Mouse (Mus musculus): ENCODE results near the gene Mrpl47.
"Not testable (repeated sequence)": the region's sequence is repeated elsewhere in the genome, so short reads cannot be mapped to it uniquely, and the experiment has no call there.

The Mrpl47 gene

DNA sequence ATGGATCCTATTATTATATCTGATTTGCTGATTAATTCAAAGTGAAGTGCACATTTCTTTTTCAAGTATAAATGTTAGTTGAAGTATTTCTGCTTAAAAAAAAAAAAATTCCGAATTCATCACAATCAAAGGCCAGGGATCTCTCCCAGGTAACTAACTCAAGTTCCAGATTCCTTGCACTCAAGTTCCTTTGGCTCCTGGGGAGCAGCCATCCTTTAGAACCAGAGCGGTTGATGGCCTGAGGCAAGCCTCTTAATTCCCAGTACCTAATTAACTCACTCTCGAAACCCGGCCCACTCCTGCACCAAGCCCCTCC lies 29.4 kb downstream of the Mrpl47 start:
- no peak for DNase-seq (ENCODE audit: low read depth, low spot score)

DNA sequence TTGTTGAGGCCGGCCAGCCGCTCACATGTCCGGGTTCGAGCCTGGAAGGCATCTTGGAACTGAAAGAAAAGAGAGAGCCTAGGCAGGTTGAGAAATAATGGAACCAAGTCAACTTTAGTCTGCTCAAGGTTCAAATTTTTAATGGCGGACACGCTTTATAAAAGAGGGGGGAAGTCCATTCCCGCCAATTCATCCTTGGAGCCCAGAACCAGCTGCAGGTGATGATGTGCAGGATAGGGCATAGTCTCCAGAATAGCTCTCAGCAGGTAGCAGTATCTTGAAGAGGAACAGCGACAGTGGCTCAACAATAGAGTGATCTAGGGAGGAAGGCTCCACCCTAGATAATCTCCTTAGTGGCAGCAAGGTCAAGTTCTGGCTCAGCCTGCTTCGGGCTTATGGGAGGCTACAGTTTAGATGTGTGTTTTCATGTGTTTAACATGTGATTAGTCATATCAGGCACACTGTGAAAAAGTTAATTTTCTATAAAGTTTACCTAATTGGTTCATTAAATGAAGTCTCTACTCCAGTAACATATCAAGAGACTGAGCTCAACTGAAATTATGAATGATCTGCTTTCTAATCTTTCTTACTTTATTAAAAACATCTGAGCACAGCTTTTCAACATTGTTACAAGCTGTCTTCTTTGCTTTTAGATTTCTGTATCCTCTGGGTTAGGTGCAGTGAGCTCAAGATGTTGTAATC lies 31.6 kb downstream of the Mrpl47 start, which contains the start of gene Actl6a:
Gene Actl6a, plus strand, starts transcription at position 652 of the 702 bp plus-strand sequence.
- DNase-seq (ENCODE audit: low read depth, low spot score): not testable (repeated sequence)

DNA sequence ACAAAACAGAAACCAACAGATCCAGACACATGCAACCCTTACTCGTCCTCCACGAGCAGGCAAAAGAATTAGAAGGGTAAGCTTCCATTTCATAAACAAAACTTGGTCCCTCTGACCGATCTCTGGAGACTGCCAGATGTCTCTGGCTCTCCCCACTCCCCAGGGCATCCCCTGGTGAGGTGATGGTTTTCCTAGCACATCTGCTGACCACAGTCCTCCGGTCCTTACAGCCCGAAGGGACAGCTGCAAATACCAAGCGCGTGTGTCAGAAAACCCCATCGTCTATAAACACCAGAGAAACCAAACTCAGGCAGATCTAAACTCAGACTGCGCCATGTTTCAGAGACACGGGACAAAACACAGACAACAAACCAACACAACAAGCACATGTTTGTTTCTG lies 32.8 kb downstream of the Mrpl47 start:
- not testable (repeated sequence) for DNase-seq (ENCODE audit: low read depth, low spot score)

DNA sequence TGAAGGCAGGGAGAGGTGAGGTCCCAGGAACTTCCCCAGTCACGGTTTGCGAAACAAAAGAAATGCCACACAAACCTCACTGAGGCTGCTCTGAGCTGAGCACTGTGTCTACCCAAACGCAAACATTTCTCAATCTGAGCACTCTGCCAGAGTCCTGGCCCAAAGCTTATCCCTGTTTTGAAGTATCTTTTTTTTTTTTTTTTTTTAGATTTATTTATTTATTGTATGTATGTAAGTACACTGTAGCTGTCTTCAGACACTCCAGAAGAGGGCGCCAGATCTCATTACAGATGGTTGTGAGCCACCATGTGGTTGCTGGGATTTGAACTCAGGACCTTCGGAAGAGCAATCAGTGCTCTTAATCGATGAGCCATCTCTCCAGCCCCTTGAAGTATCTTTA lies 33.4 kb downstream of the Mrpl47 start:
- not testable (repeated sequence) for DNase-seq (ENCODE audit: low read depth, low spot score)

- DNase-seq (ENCODE audit: low read depth, low spot score): peak; percentile 83
These were observed 39.1 kb downstream of the Mrpl47 start for GRCm38 (mm10) chr3:32698228-32698863.

DNA sequence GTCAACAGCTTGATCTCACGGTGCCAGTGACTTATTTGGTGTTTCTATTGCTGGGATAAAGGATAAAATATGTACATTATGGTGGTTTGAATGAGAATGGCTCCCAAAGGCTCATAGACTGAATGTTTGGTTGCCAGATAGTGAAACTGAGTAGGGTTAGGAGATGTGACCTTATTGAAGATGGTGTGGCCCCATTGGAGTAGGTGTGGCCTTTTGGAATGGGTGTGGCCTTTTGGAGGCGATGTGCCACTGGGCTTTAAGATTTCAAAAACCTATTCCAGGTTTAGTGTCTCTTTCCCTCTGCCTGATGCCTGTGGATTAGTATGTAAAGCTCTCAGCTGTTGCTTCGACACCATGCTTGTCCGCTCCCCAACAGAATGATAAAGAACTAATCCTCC lies 41.8 kb downstream of the Mrpl47 start:
- no peak for DNase-seq (ENCODE audit: low read depth, low spot score)

GRCm38 (mm10) chr3:32694737-32695582 lies 42.4 kb downstream of the Mrpl47 start:
- no peak for DNase-seq (ENCODE audit: low read depth, low spot score)

DNA sequence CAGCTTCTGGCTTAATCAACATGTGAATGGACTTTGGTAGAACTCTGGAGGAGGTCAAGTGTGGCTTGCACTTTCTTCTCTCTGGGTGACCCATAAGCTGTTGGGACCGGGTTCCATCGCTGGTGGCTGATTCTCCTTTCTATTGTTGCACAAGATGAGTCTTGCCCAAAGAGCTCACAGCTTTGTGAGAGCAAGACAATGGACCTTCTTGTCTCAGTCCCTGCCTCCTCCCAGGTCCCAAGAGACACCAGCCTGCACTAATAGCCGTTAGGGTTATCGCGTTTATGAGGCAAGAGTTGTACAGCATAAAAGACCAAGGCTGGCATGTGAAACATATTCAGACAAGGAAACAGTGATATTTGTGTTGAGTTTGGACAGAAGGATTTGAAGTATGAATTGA lies 43.2 kb downstream of the Mrpl47 start:
- DNase-seq (ENCODE audit: low read depth, low spot score): no peak

- DNase-seq (ENCODE audit: low read depth, low spot score): no peak
These were observed 45.6 kb downstream of the Mrpl47 start for GRCm38 (mm10) chr3:32691841-32692240.

- no peak for DNase-seq (ENCODE audit: low read depth, low spot score)
These were observed 46.5 kb downstream of the Mrpl47 start for GRCm38 (mm10) chr3:32690901-32691300.

- no peak for DNase-seq (ENCODE audit: low read depth, low spot score)
These were observed 47.4 kb downstream of the Mrpl47 start for GRCm38 (mm10) chr3:32690008-32690407.

GRCm38 (mm10) chr3:32689567-32689999 lies 47.8 kb downstream of the Mrpl47 start:
- no peak for DNase-seq (ENCODE audit: low read depth, low spot score)

DNA sequence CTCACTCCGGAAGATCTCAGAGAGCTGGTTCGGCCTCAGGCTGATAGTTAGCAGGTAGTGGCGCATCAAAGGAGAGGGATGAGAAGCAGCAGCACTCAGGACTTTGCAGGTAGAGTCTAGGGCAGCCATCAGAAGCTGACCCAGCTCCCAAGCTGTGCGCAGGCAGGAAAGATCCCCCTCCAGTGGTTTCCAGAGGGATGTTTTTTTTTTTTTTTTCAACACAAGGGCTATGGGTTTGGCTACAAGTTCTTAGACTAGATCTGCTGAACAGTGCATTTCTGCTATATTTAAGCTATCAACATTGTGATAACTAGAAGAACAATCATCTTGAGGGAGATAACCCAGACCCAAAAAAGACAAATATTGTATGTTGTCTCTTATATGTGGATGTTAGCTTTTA lies 50.2 kb downstream of the Mrpl47 start:
- DNase-seq (ENCODE audit: low read depth, low spot score): no peak

- DNase-seq (ENCODE audit: low read depth, low spot score): no peak
These were observed 50.9 kb downstream of the Mrpl47 start for GRCm38 (mm10) chr3:32686537-32686936.

- DNase-seq (ENCODE audit: low read depth, low spot score): no peak
These were observed 52.8 kb downstream of the Mrpl47 start for GRCm38 (mm10) chr3:32684631-32685030.

GRCm38 (mm10) chr3:32682910-32683531 lies 54.4 kb downstream of the Mrpl47 start:
- no peak for DNase-seq (ENCODE audit: low read depth, low spot score)

GRCm38 (mm10) chr3:32676393-32676792 lies 61.0 kb downstream of the Mrpl47 start:
- DNase-seq (ENCODE audit: low read depth, low spot score): no peak

All from forelimb bud, embryonic 11.5 days (tissue).